Mouse (Mus musculus) heart, postnatal 14 days (tissue): Measurements from ENCODE around the gene Vps37c. TPM values are rescaled to one million over a fixed set of nuclear protein-coding genes. Genes with fewer than 3 reads are reported as not detected.
A peak's percentile ranks its signal among the peaks of the same experiment; 100 is the strongest.

Experiments used
- DNase-seq, 2 experiments: peaks; one replicate each; pipeline ENCODE4 v3.0.0; 2021 to 2022
- intact Hi-C: fragments of 180-260 bp; cut with DNase I; formaldehyde crosslinking; loops from one replicate; pipeline ENCODE4 v1.15.1; 2025
- total RNA-seq, 2 experiments: library from RNA; stranded (reverse); gene quantifications; 2 replicates each; pipeline ENCODE4 v1.2.3; 2021

Gene Vps37c
- total RNA-seq, 2 experiments from 2014 or later, result 18.6 to 20.0 TPM

DNA sequence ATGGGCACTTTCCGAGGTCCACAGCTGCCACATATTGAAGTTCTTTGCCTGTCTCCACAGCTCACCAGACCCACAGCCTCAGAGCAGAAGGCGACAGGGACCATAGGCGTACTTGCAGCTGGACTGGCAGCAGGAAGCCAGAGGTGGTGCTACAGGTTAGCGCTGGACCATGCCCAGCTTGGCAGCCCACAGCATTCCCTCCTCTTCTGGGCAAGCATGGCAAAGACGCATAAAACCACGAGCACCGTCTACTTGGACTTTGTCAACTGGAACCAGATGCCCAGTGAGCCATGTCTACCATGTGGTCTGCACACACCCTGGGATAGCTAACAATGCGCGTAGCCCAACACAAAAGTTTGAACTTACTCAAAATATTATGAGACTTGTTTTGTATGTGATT lies 3.5 kb upstream of the Vps37c start:
- no peak for DNase-seq
- intact Hi-C loops, result no loop called here

- intact Hi-C loops, result no loop called here
- no peak for DNase-seq
Measured at GRCm38 (mm10) chr19:10685727-10686126, 2.8 kb upstream of the Vps37c start.

GRCm38 (mm10) chr19:10689470-10690166 lies 1.1 kb downstream of the Vps37c start:
- peak in 1 of 2 experiments; percentile 26 for DNase-seq
- intact Hi-C loops, result no loop called here

- intact Hi-C loops, result no loop called here
- DNase-seq, result peak in 1 of 2 experiments; percentile 36
Measured at GRCm38 (mm10) chr19:10690336-10690735, 1.8 kb downstream of the Vps37c start.

- intact Hi-C loops, result no loop called here
- DNase-seq, result no peak
Measured at GRCm38 (mm10) chr19:10691121-10691520, 2.6 kb downstream of the Vps37c start.

- intact Hi-C loops, result no loop called here
- DNase-seq, result no peak
Measured at GRCm38 (mm10) chr19:10691660-10692059, 3.1 kb downstream of the Vps37c start.

DNA sequence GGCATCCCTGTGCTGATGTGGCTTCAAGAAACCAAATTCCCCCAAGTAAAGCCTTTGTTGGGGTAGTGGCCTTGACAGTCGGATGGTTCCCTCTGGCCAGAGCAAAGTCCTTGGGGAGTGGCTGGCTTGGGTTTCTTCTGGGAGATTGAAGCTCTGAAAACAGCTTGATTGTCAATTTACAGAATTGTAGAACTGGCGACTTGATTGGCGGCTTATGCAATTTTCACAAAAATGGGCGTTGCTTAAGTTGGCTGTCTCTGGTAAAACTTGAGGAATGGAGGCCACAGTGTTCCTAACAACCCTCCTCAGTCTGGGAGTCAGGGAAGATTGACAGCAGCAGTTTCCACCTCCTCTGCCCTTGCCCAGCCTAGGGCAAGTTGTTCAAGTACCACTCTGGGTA lies 3.8 kb downstream of the Vps37c start:
- DNase-seq, result no peak
- intact Hi-C loops, result no loop called here

GRCm38 (mm10) chr19:10693926-10694682 lies 5.6 kb downstream of the Vps37c start:
- no peak for DNase-seq
- intact Hi-C loops, result no loop called here

DNA sequence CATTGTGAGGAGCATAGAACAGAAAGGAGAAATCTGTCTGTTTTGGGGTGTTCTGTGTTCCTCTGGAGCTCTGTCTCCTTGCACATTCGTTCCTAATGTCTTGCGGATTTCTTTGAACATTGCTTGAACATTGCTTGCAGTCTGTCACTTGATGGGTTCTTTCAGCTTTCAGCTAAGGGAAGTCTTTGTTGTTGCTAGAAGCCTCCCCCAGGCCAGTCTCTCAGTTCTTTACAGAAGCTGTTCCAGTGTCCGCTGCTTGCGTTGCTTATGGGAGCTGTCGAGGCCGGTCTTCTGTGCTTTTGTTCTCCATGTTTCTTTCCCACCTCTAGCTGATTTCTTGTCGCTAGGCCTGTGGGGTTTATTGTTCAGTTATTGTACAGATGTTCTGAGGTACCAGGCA lies 7.3 kb downstream of the Vps37c start:
- DNase-seq, result no peak
- intact Hi-C loops, result no loop called here

DNA sequence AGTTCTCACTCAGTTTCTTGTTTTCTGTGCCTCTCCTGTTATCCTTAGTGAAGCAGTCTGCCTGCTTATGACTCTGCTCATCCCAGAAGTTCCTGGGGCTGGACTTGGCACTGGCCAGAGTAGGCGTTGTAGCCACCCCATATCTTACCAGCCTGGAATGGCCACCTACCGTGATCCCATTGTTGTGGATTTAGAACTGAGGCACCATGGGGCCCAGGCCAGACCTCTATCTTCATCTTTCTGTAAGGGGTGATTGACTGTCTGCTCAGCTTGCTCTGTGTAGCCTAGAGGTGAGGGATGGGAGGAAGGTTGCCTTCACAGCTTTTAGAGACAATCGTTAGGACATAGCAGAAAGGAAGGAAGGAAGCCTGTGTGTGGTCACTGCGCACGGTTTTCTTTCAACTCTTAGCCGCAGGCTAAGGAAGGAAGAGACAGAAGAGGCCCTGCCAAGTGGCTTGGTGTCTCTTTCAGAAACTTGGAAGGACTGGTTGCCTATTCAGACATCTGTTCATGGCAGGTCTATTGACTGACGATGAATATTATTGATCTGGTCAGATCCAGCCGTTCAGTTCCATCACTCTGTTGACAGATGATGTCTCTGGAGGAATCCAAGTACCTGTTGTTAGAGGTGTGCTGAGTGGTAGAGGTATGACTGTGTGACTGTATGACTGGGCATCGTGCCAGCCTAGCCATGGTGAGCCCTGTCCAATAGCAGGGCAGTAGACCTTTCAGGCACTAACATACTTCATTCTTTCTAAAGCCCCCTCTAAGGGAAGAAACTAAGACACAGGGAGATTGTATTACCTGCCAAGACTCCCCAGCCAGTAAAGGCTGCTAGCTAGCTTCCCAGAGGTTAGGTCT lies 9.8 kb downstream of the Vps37c start:
- intact Hi-C loops, result no loop called here
- no peak for DNase-seq

GRCm38 (mm10) chr19:10699851-10700250 lies 11.3 kb downstream of the Vps37c start:
- intact Hi-C loops, result no loop called here
- no peak for DNase-seq

DNA sequence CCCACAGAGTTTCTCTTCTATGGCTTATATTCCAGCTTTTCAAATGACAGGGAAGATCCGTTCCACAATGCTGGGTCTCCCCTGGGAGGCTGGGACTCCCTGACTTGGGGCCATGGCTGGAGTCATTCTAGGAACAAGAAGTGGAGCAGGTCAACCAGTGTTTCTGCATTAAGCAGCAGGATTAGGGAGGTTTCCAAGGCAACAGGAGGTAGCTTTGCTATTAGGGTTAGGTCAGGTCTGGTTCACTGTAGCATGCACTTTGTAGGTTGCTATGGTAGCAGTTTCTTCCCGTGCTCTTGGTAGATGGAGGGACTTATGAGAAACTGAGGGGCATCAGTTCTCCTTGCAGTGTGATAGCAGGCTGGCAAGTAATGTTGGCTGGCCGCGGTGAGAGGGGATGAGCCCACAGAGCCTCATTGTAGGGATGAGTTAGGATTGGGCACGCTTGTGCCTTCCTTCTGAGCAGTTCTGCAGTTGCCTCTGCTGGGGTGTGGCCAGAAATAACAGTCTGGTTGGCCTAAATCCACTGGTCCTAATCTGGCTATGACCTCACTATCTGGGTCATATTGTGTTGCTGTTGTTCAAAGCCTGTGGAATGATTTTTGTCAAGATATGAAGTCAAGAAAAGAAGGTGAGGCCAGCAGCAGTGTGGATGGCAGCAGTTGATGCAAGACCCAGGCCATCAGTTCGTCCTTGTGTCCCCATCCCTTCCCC lies 12.6 kb downstream of the Vps37c start:
- intact Hi-C loops, result no loop called here
- peak in 1 of 2 experiments; percentile 50 for DNase-seq

DNA sequence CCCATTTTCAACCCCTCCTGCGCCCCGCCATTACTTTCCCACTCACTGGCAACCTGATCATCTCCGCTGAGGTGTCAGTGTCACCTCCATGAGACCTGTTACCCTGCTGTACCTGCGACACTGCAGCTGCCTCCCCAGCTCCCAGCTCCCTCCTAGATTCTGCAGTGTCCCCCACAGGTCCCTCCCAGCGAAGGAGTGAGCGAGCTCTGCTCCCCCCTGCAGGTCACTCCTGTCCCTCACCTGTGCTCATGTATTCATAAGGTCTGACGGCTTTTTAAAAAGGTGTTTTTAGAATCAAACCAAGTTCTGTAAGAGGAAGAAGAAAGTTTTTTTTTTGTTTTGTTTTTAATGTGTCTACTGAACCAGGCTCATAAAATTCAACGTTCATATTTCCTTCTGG lies 13.6 kb downstream of the Vps37c start:
- intact Hi-C loops, result no loop called here
- DNase-seq, result no peak

GRCm38 (mm10) chr19:10703470-10703869 lies 14.9 kb downstream of the Vps37c start:
- intact Hi-C loops, result no loop called here
- no peak for DNase-seq

DNA sequence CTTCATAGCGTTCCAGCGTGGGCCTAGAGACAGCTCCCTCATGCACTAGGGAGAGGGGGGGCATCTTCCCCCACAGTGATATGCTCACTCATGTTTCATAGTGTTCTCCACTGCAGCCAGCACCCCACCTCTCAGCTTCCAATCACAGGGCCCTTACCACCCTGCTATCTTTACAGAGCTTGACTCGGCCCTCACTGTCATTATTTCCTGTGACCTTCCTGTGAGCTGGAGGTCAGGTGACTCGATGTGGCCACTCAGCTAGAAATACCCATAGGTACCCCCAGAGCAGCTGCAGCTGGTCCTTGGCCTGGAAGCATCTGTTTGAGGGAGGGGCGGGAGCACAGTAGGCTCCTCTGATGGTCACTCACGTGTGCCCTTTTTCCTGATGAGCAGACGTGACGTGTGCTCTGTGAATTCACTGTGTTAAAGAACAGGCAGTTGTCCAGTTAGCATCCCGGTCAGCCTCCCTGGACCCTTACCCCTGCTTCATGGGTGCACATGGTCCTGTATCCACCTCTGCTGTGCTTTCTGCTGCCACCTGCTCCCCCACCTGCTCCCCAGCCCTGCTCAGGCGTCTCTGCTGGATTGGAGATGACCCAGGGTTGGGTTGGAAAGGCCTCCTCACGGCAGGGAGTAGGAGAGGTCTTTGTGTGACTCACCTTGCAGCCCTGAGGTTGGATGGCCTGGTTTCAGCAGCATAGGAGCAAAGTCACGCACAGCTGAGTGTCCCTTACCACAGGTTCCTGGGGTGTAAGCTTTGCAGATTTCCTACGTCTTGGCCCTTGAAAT lies 18.7 kb downstream of the Vps37c start:
- DNase-seq, result no peak
- intact Hi-C loops, result loop anchor here (5.0 kb wide), 1 partner anchor 40 kb away; no protein-coding TSS in a partner anchor

DNA sequence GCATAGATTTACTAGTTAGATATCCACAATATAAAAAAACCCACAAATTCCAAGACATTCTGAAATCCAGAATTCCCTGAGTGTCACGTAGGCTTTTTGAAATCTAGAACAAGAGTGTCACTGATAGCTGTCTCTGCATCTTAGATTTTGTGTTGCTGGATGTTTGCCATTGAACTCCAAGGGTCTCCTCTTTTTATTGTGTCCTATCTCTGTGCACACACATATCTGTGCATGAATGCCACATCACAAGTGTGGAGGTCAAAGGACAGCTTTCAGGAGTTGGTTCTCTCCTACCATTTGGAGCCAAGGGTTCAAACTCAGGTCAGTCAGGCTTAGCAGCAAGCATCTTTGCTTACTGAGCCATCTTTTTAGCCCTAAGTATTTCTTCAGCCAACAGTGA lies 19.3 kb downstream of the Vps37c start:
- no peak for DNase-seq
- intact Hi-C loops, result loop anchor here (2.0 to 5.0 kb wide), 2 partner anchors 41 to 251 kb away; no protein-coding TSS in a partner anchor

- intact Hi-C loops, result loop anchor here (1.0 to 5.0 kb wide), 3 partner anchors 31 to 250 kb away; partner anchors contain the start of gene Pga5
- DNase-seq, result no peak
Measured at GRCm38 (mm10) chr19:10708900-10709299, 20.4 kb downstream of the Vps37c start.

- peak; percentile 93 to 98 for DNase-seq
- intact Hi-C loops, result loop anchor here (1.0 to 5.0 kb wide), 3 partner anchors 31 to 249 kb away; partner anchors contain the start of gene Pga5
Measured at GRCm38 (mm10) chr19:10709360-10710087, 21.0 kb downstream of the Vps37c start.

- peak; percentile 63 to 74 for DNase-seq
- intact Hi-C loops, result no loop called here
Measured at GRCm38 (mm10) chr19:10710088-10710511, 21.6 kb downstream of the Vps37c start.
